Mouse (Mus musculus) thymus, postnatal 25 days (tissue): Measurements from ENCODE around the gene Ptpn14.

Source experiments
- DNase-seq: peaks from one replicate; pipeline ENCODE4 v3.0.0; 2022

The Ptpn14 gene

DNA sequence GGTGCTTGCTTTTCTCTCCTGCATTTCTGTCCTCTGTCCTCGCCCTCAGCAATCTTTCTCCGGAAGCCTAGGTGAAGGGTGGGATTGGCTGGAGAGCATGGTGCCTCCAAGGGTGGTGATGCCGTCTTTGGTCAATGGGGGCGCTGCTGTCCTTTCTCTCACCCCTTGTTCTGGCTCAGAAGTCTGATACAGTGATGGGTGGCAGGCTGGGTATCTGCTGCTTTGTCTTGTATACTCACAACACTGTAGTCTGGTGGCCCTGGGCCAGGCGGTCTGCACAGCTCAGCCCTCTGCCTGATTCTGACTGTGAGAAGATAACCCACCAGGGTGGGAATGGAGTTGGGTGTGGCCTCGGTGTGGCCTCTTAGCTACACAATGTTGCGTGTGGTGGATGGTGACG lies 142.5 kb downstream of the Ptpn14 start:
- DNase-seq, result no peak

GRCm38 (mm10) chr1:189871625-189872024 lies 143.6 kb downstream of the Ptpn14 start:
- no peak for DNase-seq

GRCm38 (mm10) chr1:189872050-189872449 lies 144.0 kb downstream of the Ptpn14 start:
- no peak for DNase-seq

DNA sequence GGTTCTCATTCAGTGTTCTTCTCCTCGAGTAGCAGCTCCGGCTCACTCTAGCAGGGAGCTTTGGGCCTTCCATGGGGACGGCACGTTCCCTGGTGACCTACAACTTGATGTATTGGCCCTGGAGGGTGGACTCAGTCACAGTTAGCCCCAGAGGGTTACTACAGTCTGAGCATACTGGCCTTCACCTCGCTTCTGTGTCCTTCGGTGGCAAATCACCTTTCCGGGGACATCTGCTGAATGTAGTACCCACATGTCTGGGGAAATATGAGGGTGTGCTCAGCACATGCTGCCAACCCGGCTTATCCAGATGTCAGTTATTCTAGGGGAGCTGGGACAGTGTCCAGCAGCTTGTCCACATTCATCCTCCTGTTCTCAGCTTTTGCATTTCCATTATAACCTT lies 145.5 kb downstream of the Ptpn14 start:
- DNase-seq, result no peak

GRCm38 (mm10) chr1:189875439-189875861 lies 147.4 kb downstream of the Ptpn14 start:
- no peak for DNase-seq

- no peak for DNase-seq
These were observed 148.1 kb downstream of the Ptpn14 start for GRCm38 (mm10) chr1:189876162-189876561.

DNA sequence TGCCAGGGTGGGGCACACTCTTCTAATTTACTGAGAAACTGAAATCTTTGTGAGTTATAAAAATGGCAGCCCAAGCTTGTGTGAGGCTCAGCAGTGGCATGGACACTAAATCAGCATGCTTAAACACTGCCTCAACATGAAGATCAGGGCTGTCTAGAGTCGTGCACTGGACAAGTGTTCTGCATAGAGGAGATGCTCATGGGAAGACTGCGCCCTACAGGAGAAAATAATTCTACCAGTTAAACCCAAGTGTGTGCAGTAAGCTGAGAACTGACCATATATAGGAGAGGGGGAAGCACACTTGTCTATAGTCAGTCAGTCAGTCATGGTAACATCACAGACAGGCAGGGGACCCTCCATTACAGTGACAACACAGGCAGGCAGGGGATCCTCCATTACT lies 151.1 kb downstream of the Ptpn14 start:
- no peak for DNase-seq

DNA sequence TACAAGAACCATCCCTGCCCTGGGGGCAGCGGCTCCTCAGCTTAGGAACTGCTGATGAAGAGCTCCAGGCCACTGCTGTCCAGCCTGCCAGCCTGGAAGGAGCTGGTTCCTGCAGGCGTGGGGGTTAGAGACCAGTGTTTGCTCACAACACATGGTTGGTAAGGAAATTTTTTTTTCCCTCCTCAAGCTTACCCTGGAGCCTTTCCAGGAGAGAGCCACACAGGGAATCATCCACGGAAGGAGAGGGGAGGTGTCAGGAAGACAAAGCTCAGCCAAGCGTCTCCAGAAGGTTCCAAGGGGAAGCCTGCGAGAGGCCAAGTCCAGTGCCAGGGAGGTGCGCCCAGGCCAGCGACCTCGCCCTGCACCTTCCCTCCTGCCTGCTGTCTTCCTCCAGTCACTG lies 151.9 kb downstream of the Ptpn14 start:
- DNase-seq, result no peak

- DNase-seq, result no peak
These were observed 152.7 kb downstream of the Ptpn14 start for GRCm38 (mm10) chr1:189880745-189881144.

- peak; percentile 80 for DNase-seq
These were observed 154.8 kb downstream of the Ptpn14 start for GRCm38 (mm10) chr1:189882886-189883285.

DNA sequence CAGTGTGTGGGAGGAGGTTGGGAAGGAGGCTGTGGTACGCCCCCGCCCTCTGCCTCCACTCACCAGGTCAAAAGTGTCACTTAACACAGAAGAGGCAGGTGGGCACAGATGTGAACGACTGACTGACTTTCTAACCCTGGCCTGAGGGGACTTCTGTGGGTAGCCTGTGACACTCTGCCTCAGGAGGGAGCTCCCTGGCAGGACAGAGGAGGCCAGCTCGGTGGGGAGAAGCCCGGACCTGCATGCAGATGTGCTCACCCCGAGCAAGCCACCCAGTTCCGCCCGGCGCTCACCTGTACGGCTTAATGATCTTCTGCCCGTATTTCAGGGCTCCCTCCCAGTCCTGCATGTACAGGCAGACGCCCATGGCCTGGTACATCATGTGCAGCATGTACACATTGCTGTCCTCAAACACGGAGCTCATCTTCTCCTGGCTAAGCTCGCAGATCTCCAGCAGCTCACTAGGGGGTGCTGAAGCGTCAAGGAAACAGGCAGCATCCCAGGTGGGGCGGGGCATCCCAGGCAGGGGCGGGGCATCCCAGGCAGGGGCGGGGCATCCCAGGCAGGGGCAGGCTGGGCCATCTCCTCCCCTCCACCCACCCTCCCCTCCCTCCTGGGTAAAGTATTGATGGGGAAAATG lies 155.6 kb downstream of the Ptpn14 start:
- DNase-seq, result peak; percentile 54

DNA sequence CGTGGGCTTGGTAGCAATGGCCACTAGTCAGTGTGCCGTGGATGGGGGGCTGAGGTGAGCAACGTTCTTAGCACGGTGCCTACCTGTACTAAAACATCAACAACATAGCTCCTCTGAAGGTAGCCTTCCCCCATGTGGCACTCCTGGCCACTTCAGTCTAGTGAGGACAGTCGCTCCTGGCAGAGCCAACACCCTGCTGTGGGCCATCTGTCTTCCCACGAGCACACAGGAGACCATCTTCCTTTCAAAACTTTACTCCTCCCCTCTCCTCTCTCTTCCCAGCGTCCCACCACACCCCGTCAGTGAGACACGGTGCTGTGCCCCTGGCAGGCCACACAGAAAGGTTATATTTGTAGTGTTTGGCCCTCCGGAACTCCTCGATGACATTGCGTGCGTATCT lies 156.9 kb downstream of the Ptpn14 start:
- no peak for DNase-seq

DNA sequence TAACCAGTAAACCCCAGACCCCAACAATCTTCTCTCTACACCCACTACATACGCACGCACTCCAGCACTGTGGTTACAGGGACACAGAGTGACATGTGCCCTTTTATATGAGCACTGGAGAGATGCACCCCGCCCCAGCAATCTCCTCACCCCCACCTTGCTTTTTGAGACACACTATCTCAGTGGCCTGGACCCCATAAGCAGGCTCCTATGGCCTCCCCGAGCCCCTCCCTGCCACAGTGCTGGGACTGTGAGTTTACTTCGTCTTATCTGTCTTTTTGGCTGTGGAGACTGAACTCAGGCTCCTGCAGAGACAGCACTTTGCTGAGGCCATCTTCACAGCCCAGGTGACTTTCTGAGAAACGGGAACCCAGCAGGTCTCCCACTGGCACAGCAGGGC lies 157.9 kb downstream of the Ptpn14 start:
- DNase-seq, result no peak

DNA sequence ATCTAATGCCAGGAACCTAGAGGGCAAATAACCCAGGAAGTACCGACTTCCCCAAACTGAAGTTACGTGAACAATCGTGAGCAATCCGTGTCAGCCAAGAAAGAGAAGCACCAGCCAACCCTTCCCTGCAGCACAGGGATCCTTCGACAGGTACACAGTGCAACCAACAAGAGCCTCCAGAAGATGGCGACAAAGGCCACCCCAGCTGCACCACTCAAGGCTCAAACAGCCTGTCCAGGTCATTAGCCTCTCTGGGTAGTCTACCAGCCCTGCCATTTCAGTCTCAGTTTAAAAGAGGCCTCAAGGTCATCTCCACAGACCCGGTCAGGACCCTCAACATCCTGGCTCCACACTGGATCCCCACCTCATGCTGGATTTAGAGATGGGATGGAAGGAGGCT lies 159.4 kb downstream of the Ptpn14 start:
- peak; percentile 61 for DNase-seq

DNA sequence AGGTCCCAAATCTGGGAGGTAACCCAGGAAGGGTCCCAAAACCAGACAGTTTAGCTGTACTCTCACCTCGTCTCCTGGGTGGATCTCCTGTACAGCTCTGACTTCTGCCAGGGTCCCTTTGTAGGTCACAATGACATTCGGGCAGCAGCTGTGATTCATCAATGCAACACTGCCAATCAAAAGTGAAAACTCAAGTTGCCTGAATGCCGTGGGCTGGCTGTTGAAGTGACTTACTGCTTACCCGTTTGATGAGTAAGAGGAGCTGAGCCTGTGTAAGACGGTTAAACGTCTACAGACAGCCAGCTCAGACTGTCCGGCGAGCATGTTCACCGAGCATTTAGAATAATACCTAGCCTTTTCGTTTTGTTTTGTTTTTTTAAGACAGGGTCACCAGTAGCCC lies 160.7 kb downstream of the Ptpn14 start:
- DNase-seq, result no peak

- no peak for DNase-seq
These were observed 166.1 kb downstream of the Ptpn14 start for GRCm38 (mm10) chr1:189894191-189894590.

GRCm38 (mm10) chr1:189897861-189898260 lies 169.8 kb downstream of the Ptpn14 start:
- DNase-seq, result no peak

- no peak for DNase-seq
These were observed 170.6 kb downstream of the Ptpn14 start for GRCm38 (mm10) chr1:189898708-189899107.

DNA sequence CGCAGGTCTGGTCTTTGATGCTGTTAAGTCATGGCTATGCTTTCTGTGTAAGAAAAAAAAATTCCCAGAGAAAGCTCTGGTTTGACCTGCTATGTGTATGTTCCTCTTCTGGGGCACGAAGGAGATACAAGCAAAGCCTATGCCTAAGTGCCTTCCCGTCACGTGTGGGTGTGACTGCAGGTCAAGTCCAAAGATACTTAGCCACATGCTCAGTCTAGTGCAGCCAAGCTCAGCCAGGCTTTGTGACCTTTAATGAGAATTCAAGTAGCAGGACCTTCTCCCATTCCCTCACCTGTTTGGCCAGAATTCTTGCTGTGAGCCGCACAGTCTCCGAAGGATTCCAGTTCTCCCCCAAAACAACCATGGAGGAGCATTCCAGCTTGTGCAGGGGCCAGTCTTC lies 171.5 kb downstream of the Ptpn14 start:
- no peak for DNase-seq

- DNase-seq, result no peak
These were observed 174.3 kb downstream of the Ptpn14 start for GRCm38 (mm10) chr1:189902413-189902812.

DNA sequence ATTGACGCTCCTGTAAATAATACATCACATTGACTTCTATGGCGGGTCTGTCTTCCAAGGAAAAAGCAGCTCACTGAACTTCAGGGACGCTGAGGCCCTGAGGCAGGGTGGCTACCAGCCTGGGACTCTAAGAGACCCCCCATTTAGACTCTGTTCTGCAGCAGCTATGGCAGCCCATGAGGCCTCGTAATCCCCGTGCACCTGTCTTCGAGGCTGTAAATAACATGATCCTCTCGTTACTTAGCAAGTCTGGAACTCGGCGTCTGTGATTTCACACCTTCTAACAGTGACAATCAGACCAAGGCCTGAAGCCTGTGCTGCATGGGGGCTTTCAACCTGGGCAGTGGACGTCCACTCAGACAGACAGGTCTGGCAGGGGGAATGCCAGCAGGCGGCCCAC lies 175.1 kb downstream of the Ptpn14 start:
- DNase-seq, result no peak

DNA sequence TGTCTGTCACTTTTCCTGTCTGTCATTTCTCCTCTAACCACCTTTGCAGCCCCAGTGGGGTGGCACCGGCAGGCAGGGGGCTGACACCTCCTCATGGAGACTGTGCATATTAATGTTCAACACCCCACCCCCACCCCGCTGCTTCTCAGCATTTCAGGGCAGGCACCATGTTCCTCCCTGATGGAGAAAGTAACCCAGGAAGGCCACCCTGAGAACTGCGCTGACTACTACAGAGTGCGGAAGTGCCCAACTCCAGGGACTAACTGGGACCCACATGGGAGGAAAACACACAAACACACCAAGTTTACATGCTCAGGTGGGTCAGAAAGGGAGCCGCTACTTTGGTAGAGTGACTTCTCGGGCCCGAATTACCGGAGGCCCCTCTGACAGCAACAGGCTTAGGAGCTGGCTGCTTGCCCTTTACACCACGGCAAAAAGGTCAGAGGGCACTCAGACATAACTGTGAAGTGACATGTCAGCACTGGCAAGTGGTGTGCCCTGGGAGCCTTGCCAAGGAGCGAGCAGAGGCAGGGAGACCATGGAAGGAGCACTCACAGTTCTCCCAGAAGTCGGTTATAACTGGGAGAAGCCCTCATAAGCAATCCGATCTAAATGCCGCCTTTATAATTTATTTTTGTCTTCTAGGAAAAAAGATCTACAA lies 182.7 kb downstream of the Ptpn14 start:
- DNase-seq, result no peak

DNA sequence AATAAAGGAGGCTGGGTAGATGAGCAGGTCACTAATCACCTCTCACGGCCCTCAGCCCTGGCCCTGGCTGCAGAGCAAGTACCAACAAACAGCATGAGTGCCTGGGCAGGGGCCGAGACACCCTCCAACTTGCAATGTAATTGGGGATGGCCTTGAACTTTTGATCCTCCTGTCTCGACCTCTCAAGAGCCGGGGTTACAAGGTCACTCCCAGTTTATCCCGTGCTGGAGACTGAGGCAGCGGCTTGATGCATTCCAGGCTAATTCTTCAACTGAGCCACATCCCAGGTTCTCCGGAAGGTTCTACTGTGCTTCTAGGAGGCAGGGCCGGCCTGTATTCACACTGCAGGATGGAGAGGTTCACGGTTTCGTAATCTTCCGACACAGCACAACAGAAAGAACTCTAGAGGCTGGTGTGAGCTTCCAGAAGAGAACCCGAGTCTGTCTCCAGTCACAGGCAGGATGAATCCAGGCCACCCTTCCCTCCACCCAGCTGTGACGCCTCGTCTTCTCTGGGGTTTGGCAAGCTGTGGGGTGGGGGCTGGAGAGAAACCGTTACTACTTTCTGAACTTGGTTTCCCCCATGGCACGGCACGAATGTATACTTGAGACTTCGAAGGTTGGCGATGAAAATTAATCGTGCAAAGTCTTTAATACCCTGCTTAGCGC lies 185.2 kb downstream of the Ptpn14 start:
- no peak for DNase-seq

- DNase-seq, result no peak
These were observed 188.5 kb downstream of the Ptpn14 start for GRCm38 (mm10) chr1:189916422-189917125.
